Mouse (Mus musculus): ENCODE measurements around the gene Bhlhe40.

Bhlhe40 gene

DNA sequence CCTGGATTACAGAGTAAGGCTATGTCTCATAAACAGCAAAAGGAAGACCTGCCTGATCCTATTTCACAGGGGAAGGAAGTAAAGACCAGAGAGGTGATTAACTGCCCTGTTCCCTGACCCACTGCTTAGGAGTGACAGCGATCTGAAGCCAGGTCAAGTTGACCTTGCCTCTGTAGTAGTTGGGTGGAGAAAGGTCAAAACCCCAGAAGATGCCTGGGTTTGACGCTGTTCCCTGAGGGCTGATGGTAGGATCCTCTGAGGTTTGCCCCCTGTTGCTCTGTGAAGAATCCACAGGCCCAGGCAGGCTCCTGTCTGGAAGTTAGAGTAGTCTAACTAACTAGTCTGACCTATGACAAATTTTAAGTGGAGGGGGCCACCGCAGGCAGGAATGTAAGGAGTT lies 26.5 kb downstream of the Bhlhe40 start:
- in situ Hi-C loops (cut with MboI, MseI): no loop called here

DNA sequence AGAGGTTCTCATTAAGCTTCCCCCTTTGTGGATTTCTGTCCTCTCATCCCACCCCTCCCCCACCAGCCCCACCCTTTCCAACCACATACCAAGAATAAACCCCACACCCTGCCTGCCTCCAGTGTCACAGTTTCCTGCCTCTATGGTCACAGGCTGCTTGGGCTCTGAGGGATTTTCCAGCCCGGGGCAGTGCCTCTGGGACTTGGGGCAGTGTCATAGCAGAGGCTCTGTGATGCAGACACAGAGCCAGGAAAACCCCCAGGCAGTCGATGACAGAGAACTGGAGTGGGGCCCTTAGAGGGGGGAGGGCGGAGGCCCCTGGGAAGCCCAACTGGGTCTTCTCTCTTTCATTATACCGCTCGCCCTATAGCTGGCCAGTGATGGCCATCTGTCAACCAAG lies 27.9 kb downstream of the Bhlhe40 start:
- in situ Hi-C loops (cut with MboI, MseI): no loop called here

DNA sequence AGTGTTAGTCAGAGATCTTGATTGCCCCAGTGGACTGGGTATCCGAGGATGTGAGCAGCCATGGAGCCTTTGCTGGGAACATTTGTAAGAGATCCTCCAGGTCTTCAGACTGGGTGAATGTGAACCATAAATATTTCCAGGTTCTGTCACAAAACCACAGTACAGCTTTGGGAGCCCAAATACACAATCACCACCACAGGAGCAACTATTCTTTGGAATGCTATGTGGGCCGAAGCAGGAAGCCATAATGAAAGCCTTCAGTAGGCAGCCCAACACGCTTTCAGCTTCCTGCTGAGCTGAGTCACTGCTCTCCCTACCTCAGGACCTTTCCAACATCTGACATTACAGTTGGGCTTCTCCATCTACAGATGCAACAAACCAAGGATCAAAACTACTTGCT lies 32.6 kb downstream of the Bhlhe40 start:
- in situ Hi-C loops (cut with MboI, MseI): no loop called here

DNA sequence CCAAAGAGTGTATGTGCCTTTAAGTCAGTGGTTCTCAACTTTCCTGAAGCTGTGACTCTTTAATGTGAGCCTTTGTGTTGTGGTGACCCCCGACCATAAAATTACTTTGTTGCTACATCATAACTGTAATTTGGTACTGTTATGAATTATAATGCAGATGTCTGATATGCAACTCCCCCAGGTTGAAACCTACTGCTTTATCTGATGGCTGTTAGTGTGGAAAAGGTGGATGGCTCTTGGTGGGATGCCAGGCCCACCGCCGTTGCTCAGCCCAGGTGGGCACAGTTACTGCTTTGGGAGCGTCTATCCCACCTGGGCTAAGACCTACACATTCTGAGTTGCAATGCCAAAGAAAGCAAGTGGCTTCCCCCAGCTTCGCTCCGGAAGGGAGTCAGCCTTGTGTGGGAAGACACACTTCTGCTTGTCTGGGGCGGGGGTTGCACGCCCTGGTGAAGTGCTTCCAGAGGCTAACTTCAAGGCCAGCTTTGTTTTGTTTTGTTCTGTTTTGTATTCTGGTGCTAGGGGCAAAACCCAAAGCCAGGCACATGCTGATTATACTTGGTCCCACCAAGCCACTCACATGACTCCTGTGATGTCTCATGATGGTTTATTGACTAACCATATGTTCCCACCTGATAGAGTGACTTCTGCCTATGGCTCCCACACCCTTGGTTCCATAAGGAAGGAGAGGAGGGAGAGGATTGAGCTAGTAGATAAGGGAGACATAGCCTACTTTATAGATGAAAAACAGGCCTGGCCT lies 34.7 kb downstream of the Bhlhe40 start:
- in situ Hi-C loops (cut with MboI, MseI): no loop called here

DNA sequence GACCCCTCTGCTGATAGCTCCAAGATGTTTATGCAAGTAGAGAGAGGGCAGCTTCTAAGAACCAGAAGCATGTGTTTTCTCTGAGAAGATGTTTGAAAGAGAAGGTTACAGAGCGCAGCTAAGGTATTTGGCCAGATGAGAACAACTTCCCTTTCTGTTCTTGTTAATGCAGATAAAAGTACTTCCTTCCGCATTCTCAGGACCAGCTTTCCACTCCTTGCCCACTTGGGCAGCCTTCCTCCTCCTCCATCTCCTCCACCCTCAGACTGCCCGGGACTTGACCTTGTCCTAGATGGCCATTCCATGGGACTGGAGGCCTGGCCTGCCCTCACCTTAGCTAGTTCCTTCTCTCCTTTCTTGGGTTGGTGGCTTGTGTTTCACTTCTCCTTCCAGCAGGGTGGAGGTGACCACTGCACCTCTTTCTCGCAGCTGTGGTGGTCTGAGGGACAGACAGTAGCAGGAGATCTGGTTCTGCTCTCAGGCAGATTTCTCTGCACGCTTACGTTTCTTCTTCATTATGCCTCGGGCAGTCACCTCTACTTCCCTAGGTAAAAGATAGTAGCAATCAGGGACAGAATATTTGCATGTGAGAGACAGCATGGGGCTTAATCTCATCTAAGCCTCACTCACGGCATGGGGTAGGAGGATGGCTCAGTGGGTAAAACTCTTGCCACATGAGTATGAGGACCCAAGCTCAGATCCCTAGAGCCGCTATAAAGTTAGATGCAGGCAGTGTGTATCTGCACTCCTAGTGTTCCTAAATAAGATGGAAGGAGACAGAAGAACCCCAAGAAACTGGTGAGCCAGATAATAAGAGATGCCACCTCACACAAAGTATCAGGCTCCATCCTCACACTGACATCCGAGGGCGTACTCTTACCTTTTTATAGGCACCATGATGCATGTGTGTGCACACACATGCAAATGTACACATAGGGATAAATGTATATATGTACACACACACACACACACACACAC lies 35.7 kb downstream of the Bhlhe40 start:
- in situ Hi-C loops (cut with MboI, MseI): no loop called here

DNA sequence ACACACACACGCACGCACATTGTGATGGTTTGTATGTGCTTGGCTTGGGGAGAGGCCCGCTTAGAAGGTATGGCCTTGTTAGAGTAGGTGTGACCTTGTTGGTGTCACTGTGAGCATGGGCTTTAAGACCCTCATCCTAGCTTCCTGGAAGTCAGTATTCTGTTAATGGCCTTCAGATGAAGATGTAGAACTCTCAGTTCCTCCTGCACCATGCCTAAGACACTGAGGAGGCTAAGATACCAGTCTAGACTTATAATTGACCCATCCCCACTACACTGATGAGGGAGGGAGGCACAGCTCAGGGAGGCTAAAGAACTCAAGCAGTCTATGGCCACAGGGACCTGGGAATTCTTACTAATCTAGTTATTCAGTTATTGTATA lies 36.4 kb downstream of the Bhlhe40 start:
- in situ Hi-C loops (cut with MboI, MseI): no loop called here

DNA sequence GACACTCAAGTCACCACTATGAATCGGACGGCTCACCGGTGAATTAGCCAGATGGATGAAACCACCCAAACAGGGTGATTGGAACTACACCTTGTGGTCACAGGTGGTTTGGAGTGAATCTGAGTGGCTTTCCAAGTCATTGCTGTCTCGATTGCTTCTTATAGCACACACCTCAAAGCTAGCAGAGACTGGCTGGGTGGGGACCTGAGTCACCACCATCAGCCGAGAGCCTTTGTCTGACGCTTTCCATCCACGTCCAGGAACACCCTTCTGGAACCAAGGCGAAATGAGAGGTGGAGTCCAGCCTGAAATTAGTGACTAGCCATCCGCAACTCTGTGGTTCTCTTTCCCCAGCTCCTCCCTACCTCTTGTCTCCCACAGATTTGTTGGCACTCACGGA lies 36.9 kb downstream of the Bhlhe40 start:
- in situ Hi-C loops (cut with MboI, MseI): no loop called here

DNA sequence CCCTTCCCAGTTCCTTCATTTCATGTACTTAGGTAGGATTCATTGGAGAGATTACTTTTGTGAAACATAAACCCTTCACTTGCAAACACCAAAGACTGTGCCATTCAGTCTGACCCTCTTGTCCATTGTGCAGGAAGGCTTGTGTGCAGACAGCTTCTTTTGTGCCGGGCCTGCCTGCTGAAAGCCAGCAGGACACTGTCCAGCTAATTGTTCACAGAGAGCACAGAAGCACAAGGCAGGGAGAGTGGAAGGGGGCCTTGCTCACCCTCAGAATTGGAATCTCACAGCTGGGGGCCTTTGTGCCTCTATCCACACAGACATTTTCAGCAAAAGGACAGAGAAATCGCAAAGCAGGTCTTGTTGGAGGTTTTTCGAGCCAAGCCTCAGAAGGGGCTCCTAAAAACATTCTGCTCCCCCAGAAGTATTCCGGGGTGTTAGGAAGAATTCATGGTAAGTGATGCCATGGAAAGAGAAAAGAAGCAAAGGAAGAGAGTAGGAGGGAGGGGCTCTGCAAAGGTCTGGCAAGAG lies 38.0 kb downstream of the Bhlhe40 start:
- in situ Hi-C loops (cut with MboI, MseI): no loop called here

DNA sequence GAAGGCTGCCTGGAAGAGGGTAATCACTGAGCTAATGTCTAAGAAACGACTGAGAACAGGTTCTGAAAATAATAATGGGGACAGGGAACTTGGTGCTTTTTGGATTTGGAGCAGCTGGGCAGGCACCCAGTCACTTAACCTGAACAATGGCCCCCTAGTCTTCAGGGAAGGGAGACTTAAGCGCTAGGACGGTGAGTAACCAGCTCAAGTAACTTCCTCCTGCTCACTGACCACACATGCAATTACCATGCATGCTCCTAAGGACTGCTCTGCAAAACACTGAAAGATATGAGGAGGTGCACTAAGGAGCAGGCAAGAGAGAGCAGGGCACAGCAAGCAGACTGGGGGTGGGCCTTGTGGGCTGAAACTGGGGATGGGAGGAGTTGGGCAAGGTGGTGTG lies 39.2 kb downstream of the Bhlhe40 start:
- in situ Hi-C loops (cut with MboI, MseI): loop anchor here (5.0 to 10.0 kb wide), 2 partner anchors 32 to 255 kb away; no protein-coding TSS in a partner anchor

DNA sequence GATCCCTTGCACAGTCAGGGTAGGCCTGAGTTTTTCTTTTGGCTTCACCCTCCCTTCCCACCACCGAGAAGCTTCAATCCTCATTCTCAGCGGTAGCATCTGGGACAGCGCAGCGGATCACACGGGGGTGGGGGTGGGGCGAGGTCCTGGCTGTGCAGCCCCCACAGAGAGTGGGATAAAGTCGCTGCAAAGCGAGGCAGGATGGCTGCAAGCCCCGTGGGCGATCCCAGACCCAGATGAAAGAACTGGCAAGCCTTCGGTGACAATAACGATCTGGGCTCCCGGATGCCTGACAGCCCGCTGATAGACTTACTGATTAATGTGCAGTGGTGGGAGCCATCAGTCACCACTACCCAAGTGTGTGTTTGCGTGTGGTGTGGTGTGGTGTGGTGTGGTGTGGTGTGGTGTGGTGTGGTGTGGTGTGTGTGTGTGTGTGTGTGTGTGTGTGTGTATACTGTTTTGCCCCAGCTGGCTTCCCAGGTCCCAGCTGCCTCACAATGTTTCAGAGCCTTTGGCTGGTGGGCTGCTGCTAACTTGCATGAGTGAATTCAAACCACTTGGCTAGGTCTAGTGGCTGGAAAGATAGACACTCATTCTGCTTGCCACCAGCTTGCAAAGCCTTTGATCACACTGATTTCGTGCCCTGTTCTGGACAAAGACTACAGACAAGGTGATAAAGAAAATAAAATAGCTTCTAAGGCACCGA lies 40.4 kb downstream of the Bhlhe40 start:
- in situ Hi-C loops (cut with MboI, MseI): loop anchor here (5.0 to 10.0 kb wide), 2 partner anchors 33 to 256 kb away; no protein-coding TSS in a partner anchor

DNA sequence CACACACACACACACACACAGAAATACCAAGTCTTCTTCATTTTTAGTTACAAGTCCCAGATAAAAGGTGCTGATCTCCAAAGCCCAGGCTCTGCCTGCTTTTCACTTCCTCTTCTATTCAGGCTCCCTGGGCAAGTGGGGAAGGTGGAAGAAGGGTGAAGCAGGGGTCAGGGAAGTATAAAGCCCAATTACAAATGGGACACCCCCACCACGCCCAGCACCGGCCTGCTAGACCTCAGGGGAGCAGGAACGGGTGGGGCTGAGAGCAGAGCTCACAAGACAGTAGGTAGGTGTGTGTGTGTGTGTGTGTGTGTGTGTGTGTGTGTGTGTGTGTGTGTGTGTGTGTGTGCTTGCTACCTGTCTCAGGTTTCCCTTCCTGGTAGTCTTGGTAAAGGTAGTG lies 42.2 kb downstream of the Bhlhe40 start:
- in situ Hi-C loops (cut with MboI, MseI): loop anchor here (5.0 to 10.0 kb wide), 2 partner anchors 35 to 258 kb away; no protein-coding TSS in a partner anchor

DNA sequence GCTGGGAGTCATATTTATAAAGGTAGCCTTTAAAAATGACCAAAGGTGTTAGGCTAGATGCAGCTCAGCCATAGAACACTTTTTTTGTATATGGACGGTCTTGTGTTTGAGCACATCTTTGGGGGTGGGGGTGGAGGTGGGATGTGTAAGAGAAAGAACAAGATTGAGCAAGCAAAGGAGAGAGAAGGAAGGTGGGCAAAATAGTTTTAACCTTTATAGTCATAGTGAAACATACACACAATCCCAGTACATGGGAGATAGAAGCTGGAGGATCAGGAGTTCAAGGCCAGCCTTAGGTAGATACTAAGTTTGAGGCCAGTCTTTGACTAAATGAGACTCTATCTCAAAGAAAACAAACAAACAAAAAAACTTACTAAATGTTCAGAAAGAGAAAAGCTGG lies 42.7 kb downstream of the Bhlhe40 start:
- in situ Hi-C loops (cut with MboI, MseI): loop anchor here (5.0 to 10.0 kb wide), 2 partner anchors 36 to 258 kb away; no protein-coding TSS in a partner anchor

DNA sequence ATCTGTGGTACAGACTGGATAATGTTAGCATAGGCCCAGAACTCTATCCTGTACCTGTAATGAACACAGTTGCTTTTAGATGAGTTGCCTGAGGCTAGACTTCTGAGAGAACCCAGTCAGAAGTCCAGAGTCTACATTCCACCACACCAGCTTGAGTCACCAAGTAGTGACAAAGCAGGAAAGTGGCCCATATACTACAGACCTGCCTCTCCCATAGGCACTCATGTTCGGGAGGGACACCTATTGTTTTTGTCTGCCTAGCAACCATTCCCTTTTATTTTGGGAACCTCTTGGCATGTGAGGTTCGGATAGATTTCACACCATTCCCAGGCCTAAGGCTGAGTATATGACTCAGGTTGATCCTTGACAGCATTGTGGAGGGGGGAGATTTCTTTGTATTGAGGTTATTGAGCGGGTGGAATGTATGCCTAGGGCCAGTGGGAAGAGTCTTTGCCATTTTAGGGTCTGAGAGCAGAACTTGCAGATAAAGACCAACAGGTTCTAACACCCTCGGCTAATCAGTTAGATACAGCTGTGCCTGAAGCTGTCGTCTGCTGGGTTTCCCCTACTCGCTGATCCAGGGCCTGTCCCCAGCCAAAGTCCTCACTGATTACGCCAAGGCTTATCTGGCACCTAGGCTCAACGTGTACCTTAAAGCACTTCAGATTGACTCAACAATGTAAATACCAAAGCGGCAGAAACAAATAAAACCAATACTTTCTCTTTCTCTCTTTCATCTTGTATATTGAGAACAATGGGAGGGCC lies 44.1 kb downstream of the Bhlhe40 start:
- in situ Hi-C loops (cut with MboI, MseI): loop anchor here (5.0 to 10.0 kb wide), 2 partner anchors 37 to 260 kb away; no protein-coding TSS in a partner anchor

DNA sequence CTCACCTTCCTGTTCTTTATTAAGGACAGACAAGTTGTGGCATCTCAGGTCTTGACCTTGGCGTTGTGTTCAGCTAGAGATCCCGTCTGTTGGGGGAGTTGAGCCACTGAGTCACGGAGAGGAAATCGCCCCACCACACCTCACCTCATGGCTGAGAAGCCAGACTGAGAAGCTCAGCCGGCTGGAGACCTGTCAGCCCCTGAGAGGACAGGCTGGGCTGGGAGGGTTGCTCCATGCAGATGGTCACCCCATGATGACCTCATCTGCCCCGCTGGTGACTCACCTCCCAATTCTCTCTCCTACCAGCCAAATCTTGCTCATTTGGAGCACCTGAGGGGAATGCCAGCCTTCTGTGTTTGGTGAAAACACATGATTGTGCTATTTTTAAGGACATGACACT lies 45.5 kb downstream of the Bhlhe40 start:
- in situ Hi-C loops (cut with MboI, MseI): loop anchor here in 1 of 2 experiments (10.0 kb wide), 1 partner anchor 261 kb away; no protein-coding TSS in a partner anchor

DNA sequence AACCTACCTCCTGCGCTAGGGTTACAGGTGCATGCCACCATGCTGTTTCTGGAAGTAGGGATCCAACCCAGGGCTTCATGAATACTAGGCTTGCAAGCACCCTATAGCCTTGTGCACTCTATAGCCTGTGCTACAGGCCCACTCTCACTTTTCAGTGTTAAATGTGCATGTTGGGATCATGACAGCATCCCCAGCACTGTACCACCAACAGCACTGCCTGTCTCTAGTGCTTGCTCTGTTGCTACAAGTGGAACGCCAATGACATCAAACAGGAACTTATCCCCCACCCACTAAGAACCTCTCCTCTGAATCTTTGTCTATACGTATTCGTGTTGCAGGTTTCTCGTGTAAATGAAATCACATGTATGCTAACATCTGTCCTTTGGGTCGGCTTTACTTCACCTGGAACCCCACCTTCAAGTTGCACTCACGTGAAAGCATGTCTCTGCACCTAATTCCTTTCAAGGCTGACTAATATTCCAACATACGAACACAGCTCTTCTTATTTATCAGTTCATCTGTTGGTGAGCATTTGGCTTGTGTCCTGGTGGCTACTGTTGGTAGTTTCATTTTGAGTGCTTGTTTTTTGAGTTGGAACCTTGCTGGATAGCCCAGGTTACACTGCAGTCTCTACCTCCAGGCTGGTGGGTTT lies 46.7 kb downstream of the Bhlhe40 start:
- in situ Hi-C loops (cut with MboI, MseI): loop anchor here in 1 of 2 experiments (10.0 kb wide), 1 partner anchor 262 kb away; no protein-coding TSS in a partner anchor

DNA sequence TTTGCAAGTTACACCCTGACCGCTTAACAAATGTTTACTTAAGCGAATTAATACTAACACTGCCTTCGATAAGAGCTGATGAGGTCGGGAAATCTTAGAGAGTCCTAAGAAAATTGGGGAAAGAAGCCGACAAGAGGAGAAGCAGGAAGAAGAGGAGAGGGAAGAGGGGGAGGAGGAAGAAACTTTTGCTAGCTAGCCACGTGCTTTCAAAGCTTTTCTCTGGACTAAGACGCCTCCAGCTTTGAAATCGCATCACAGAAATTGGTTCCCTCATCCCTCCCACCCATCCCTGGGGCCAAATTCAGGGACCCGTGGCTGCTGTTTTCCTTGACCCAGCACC lies 48.7 kb downstream of the Bhlhe40 start:
- in situ Hi-C loops (cut with MboI, MseI): loop anchor here in 1 of 2 experiments (10.0 kb wide), 1 partner anchor 264 kb away; no protein-coding TSS in a partner anchor

DNA sequence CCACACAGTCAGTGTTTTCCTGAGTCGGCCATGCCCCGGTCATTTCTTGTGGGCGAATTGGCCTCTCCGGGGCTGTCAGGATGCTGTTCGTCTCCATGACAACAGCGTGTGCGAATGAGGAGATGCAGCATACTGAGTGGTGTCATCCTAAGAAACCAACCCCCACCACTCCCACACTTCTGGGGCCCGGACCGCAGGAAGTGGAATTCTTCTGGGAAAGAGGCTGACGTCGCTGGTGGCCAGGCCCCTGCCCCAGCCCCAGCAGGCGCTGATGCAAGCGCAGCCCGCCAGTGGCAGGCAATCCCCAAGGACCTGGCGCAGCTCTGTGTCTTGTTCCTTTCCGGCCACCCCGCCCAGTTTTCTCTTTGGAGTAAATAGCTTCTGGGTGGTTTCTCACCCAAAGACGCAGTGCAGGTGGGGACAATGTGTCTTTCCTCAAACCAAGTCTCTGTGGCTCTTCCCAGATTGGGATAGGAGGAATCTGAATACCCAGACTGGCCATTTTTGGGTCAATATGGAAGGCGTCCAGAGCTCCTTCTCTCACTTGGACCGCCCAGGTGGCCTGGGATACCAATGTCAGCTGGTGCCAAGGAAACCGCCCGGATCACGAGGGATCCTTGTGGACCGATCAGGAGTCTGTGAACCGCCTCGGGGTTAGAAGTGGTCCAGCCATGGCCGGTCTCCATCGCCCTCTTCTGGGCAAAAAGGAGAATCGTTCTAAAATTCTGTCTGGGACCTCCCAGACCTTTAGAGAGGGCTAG lies 49.2 kb downstream of the Bhlhe40 start:
- in situ Hi-C loops (cut with MboI, MseI): loop anchor here in 1 of 2 experiments (10.0 kb wide), 1 partner anchor 265 kb away; no protein-coding TSS in a partner anchor

DNA sequence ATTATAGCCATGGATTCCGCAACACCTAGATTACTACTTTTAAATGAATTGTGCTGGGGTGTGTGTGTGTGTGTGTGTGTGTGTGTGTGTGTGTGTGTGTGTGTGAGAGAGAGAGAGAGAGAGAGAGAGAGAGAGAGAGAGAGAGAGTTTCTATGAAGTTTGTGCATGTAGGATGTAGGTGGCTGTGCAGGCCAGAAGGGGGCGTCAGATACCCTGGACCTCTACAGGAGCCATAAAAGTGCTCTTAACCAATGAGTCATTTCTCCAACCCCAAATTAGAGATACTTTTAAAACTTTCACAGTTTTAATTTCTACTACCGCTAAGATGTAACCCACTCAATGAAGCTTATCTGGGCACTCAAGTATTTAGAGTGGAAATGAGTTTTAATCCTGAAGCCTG lies 50.2 kb downstream of the Bhlhe40 start:
- in situ Hi-C loops (cut with MboI, MseI): no loop called here

Data from T-helper 17 cell (primary cell).